Mouse (Mus musculus): ENCODE results near the gene Olfr449. TPM values are rescaled to one million over a fixed set of nuclear protein-coding genes. Genes with fewer than 3 reads are reported as not detected.

The Olfr449 gene
- polyA plus RNA-seq, 1 experiment from 2014 or later = not detected

Other genes with a start within 250 kb of the Olfr449 start
- gene Tcaf3, start 236.7 kb upstream of the Olfr449 start, polyA plus RNA-seq (2014; fragmentation: Nextera tagmentation; extraction: Ambion mirVana) = not detected in 2 replicates
- gene Tcaf2, start 189.1 kb upstream of the Olfr449 start, polyA plus RNA-seq (2014; fragmentation: Nextera tagmentation; extraction: Ambion mirVana) = 1.9 and 2.9 TPM in 2 replicates
- gene Tcaf1, start 124.3 kb upstream of the Olfr449 start, polyA plus RNA-seq (2014; fragmentation: Nextera tagmentation; extraction: Ambion mirVana) = 47.0 and 82.1 TPM in 2 replicates
- not detected in 2 replicates for gene Olfr453, start 95.0 kb upstream of the Olfr449 start, polyA plus RNA-seq (2014; fragmentation: Nextera tagmentation; extraction: Ambion mirVana)
- gene Olfr38, start 78.0 kb upstream of the Olfr449 start, polyA plus RNA-seq (2014; fragmentation: Nextera tagmentation; extraction: Ambion mirVana) = not detected in 2 replicates
- gene Olfr452, start 49.3 kb upstream of the Olfr449 start, polyA plus RNA-seq (2014; fragmentation: Nextera tagmentation; extraction: Ambion mirVana) = not detected in 2 replicates
- gene Olfr450, start 22.4 kb upstream of the Olfr449 start, polyA plus RNA-seq (2014; fragmentation: Nextera tagmentation; extraction: Ambion mirVana) = not detected in 2 replicates
- gene Olfr448, start 56.1 kb downstream of the Olfr449 start, polyA plus RNA-seq (2014; fragmentation: Nextera tagmentation; extraction: Ambion mirVana) = not detected in 2 replicates
- not detected in 2 replicates for gene Olfr447, start 74.5 kb downstream of the Olfr449 start, polyA plus RNA-seq (2014; fragmentation: Nextera tagmentation; extraction: Ambion mirVana)
- not detected in 2 replicates for gene Olfr446, start 87.0 kb downstream of the Olfr449 start, polyA plus RNA-seq (2014; fragmentation: Nextera tagmentation; extraction: Ambion mirVana)
- not detected in 2 replicates for gene Olfr444, start 114.7 kb downstream of the Olfr449 start, polyA plus RNA-seq (2014; fragmentation: Nextera tagmentation; extraction: Ambion mirVana)